Mouse (Mus musculus) spleen, adult 2 months (tissue): Measurements from ENCODE around the gene Traf4.

Source experiments
- CTCF ChIP-seq: fragments of 200-500 bp; IDR thresholded peaks from 2 replicates; pipeline ENCODE4 v1.5.1; 2011; ENCODE audit warnings: mild to moderate bottlenecking, inconsistent platforms; ENCODE audit not compliant: insufficient read depth, insufficient read length, insufficient replicate concordance; ENCODE audit errors: extremely low read depth
- POLR2A ChIP-seq: fragments of 200-500 bp; IDR thresholded peaks from 2 replicates; pipeline ENCODE4 v1.6.1; 2011; ENCODE audit warnings: low read depth, low read length, inconsistent platforms

GRCm38 (mm10) chr11:78133915-78134314 lies 31.5 kb downstream of the Traf4 start:
- no peak for TF ChIP-seq CTCF
- TF ChIP-seq POLR2A, result no peak
